In the genomic region with DNA sequence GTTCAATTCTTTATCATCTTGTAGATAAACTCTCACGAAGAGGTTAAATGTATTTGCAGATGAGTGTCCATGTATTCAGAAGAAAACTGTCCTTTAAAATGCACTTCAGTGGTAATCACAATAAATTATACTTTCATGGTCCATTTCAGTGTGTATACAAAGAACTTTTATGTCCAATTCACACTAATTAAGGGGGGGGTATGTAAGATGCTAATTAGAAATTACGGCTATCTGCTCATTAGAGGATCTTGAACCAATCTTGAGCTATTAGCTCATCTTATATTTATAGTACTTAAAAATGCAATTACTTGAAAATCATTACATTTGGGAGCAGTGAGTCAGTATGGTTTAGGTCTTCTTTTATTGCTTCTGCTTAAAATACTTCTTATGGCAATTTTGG, we compare ENCODE assay signal across 22 mouse cellular contexts.
"Had no signal": no experiment of that assay in that cellular context is flagged by ENCODE, and none has a peak within 500 bp of the region (broad histone marks: within the 10 kb centered on the region; RNA-seq: fewer than 3 reads in every experiment).

No protein-coding gene starts in this region.

- H3K4me2 ChIP-seq: kidney, embryonic 15.5 days; limb, embryonic 13.5 days; liver, embryonic 12.5 days; liver, embryonic 15.5 days; lung, embryonic 15.5 days; midbrain, embryonic 13.5 days; neural tube, embryonic 15.5 days had no signal

- DNase-seq: kidney, adult 8-10 months; kidney, postnatal 10 days; kidney, postnatal 36 days; liver; lung, adult 18-20 months; lung, postnatal 10 days; lung, postnatal 36 days; thymus, adult 18-20 months; thymus, postnatal 14 days; thymus, postnatal 4 days had no signal

- ATAC-seq: liver, embryonic 12.5 days; midbrain, embryonic 13.5 days; midbrain, embryonic 16.5 days had no signal

- H3K9ac ChIP-seq: kidney, embryonic 15.5 days; limb, embryonic 13.5 days; liver, embryonic 12.5 days; liver, embryonic 15.5 days; lung, embryonic 15.5 days; midbrain, embryonic 13.5 days; neural tube, embryonic 15.5 days had no signal

- H3K9me3 ChIP-seq: kidney, embryonic 15.5 days; limb, embryonic 10.5 days; limb, embryonic 13.5 days; liver, embryonic 12.5 days; liver, embryonic 15.5 days; lung, embryonic 15.5 days; megakaryocyte, embryonic 14.5 days; midbrain, embryonic 10.5 days; midbrain, embryonic 13.5 days; neural tube, embryonic 15.5 days had no signal

- H3K36me3 ChIP-seq: kidney, embryonic 15.5 days; limb, embryonic 10.5 days; limb, embryonic 13.5 days; liver, embryonic 12.5 days; liver, embryonic 15.5 days; lung, embryonic 15.5 days; midbrain, embryonic 10.5 days; midbrain, embryonic 13.5 days; neural tube, embryonic 15.5 days had no signal

- H3K4me1 ChIP-seq: limb, embryonic 10.5 days; lung, embryonic 15.5 days; neural tube, embryonic 15.5 days had no signal

- H3K27ac ChIP-seq: kidney, embryonic 15.5 days; limb, embryonic 10.5 days; limb, embryonic 13.5 days; liver, embryonic 12.5 days; liver, embryonic 15.5 days; lung, embryonic 15.5 days; midbrain, embryonic 10.5 days; midbrain, embryonic 13.5 days; neural tube, embryonic 15.5 days had no signal

- H3K4me3 ChIP-seq: kidney, embryonic 15.5 days; limb, embryonic 10.5 days; limb, embryonic 13.5 days; liver, embryonic 12.5 days; liver, embryonic 15.5 days; lung, embryonic 15.5 days; megakaryocyte, embryonic 14.5 days; midbrain, embryonic 10.5 days; midbrain, embryonic 13.5 days; myocyte; neural tube, embryonic 15.5 days had no signal

- H3K27me3 ChIP-seq: kidney, embryonic 15.5 days; limb, embryonic 13.5 days; liver, embryonic 12.5 days; liver, embryonic 15.5 days; lung, embryonic 15.5 days; megakaryocyte, embryonic 14.5 days; midbrain, embryonic 13.5 days; neural tube, embryonic 15.5 days had no signal
